In the genomic region with DNA sequence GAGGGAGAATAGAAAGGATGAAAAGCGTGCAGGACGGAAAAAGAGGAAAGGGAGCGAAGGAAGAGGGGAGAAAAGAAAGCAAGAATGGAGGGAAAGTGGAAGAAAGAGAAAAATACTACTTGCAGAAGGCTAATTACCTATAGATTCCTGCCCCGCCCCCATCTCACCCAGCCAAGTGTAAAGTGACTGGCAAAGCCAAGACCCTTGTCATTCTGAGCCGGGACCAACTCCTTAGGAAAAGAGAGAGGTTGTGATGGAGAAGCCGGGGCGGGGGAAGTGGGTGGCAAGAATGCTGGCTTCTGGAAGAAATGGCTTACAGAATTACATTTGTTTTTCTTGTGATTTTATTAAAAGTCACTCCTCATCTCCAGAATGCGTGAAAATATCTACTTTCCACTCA, we compare ENCODE assay signal across 14 mouse cellular contexts. TPM values are rescaled to one million over a fixed set of nuclear protein-coding genes. Genes with fewer than 3 reads are reported as not detected.
DNase-seq lines count a peak whose midpoint lies in the region; ATAC-seq lines count a peak whose summit lies in the region.
"Had no signal": no experiment of that assay in that cellular context is flagged by ENCODE, and none has a peak within 500 bp of the region (broad histone marks: within the 10 kb centered on the region; RNA-seq: fewer than 3 reads in every experiment).

No protein-coding gene starts in this region.

- no peaks in the 10 kb centered on the region for H3K9me3 ChIP-seq in heart, embryonic 12.5 days (replicated peaks)
- no peaks in the 10 kb centered on the region for H3K9me3 ChIP-seq in midbrain, embryonic 11.5 days (ENCODE audit: control insufficient read depth, low read length)
- H3K9me3 ChIP-seq in midbrain, embryonic 13.5 days, result no peaks in the 10 kb centered on the region
- H3K9me3 ChIP-seq in hindbrain, embryonic 15.5 days, result no peaks in the 10 kb centered on the region
- H3K9me3 ChIP-seq: liver, embryonic 15.5 days had no signal

- H3K4me3 ChIP-seq in heart, embryonic 12.5 days, result peak overlapping the region; percentile 48
- H3K4me3 ChIP-seq in midbrain, embryonic 11.5 days (ENCODE audit: low read depth, low read length), result no peak overlapping the region
- no peak overlapping the region for H3K4me3 ChIP-seq in midbrain, embryonic 13.5 days (replicated peaks)
- no peak overlapping the region for H3K4me3 ChIP-seq in hindbrain, embryonic 15.5 days

- H3K9ac ChIP-seq in heart, embryonic 12.5 days, result no peak overlapping the region
- H3K9ac ChIP-seq in midbrain, embryonic 11.5 days (ENCODE audit: low read length), result no peak overlapping the region
- no peak overlapping the region for H3K9ac ChIP-seq in midbrain, embryonic 13.5 days (replicated peaks)
- no peak overlapping the region for H3K9ac ChIP-seq in hindbrain, embryonic 15.5 days
- H3K9ac ChIP-seq: liver, embryonic 15.5 days had no signal

- intact Hi-C loops in heart, postnatal 10 days (cut with DNase I), result loop anchor here (5.0 kb wide), 2 partner anchors 162 to 307 kb away; no protein-coding TSS in a partner anchor
- intact Hi-C loops in left cerebral cortex, postnatal 14 days (cut with DNase I), result no loop called here

- WGBS in heart, embryonic 12.5 days, result 3% methylated on average over 8 of the region's 8 CpGs
- under 1% methylated on average over 8 of the region's 8 CpGs for WGBS in midbrain, embryonic 11.5 days
- WGBS in midbrain, embryonic 13.5 days, result under 1% methylated on average over 8 of the region's 8 CpGs
- WGBS in hindbrain, embryonic 15.5 days, result 2% methylated on average over 8 of the region's 8 CpGs

- no peak for ATAC-seq in heart, embryonic 12.5 days (ENCODE audit: insufficient number of reproducible peaks, low FRiP score)
- no peak for ATAC-seq in midbrain, embryonic 11.5 days (ENCODE audit: low FRiP score)
- ATAC-seq in midbrain, embryonic 13.5 days, result no peak
- no peak for ATAC-seq in hindbrain, embryonic 15.5 days (ENCODE audit: low FRiP score, low read depth)
- ATAC-seq: CD4-positive, CD25-positive, alpha-beta regulatory T cell, adult 4 months had no signal

- H3K36me3 ChIP-seq in heart, embryonic 12.5 days, result no peaks in the 10 kb centered on the region
- no peaks in the 10 kb centered on the region for H3K36me3 ChIP-seq in midbrain, embryonic 11.5 days (ENCODE audit: control insufficient read depth, insufficient read depth, low read length)
- H3K36me3 ChIP-seq in midbrain, embryonic 13.5 days, result no peaks in the 10 kb centered on the region
- no peaks in the 10 kb centered on the region for H3K36me3 ChIP-seq in hindbrain, embryonic 15.5 days
- H3K36me3 ChIP-seq: liver, embryonic 15.5 days had no signal

- peaks cover 87% of the 10 kb centered on the region for H3K27me3 ChIP-seq in heart, embryonic 12.5 days (replicated peaks)
- H3K27me3 ChIP-seq in midbrain, embryonic 11.5 days (ENCODE audit: control insufficient read depth, insufficient read depth, low read length), result peaks cover 94% of the 10 kb centered on the region
- peaks cover 93% of the 10 kb centered on the region for H3K27me3 ChIP-seq in midbrain, embryonic 13.5 days
- peaks cover 84% of the 10 kb centered on the region for H3K27me3 ChIP-seq in hindbrain, embryonic 15.5 days

- no peak overlapping the region for H3K27ac ChIP-seq in heart, embryonic 12.5 days (ENCODE audit: poor library complexity, severe bottlenecking)
- H3K27ac ChIP-seq in midbrain, embryonic 11.5 days (ENCODE audit: low read depth, low read length), result no peak overlapping the region
- H3K27ac ChIP-seq in midbrain, embryonic 13.5 days, result no peak overlapping the region
- no peak overlapping the region for H3K27ac ChIP-seq in hindbrain, embryonic 15.5 days (replicated peaks)
- H3K27ac ChIP-seq: liver, embryonic 15.5 days had no signal

- DNase-seq in heart, postnatal 10 days, result no peak
- DNase-seq in midbrain, embryonic 11.5 days (ENCODE audit: low spot score, missing footprints), result peak; percentile 95
- DNase-seq in left cerebral cortex, adult 18-20 months (ENCODE audit: low spot score in 2 of 2), result no peak
- no peak for DNase-seq in frontal cortex, postnatal 10 days (ENCODE audit: low spot score in 2 of 2)
- DNase-seq in left cerebral cortex, postnatal 14 days (ENCODE audit: low spot score in 2 of 2), result no peak
- DNase-seq: right cerebral cortex, postnatal 14 days had no signal

- H3K4me2 ChIP-seq in heart, embryonic 12.5 days, result peak overlapping the region; percentile 80
- H3K4me2 ChIP-seq in midbrain, embryonic 11.5 days, result no peak overlapping the region
- no peak overlapping the region for H3K4me2 ChIP-seq in midbrain, embryonic 13.5 days (replicated peaks)
- H3K4me2 ChIP-seq in hindbrain, embryonic 15.5 days, result peak overlapping the region; percentile 51

- H3K4me1 ChIP-seq in heart, embryonic 12.5 days (replicated peaks), result peaks cover 9% of the 10 kb centered on the region
- H3K4me1 ChIP-seq in midbrain, embryonic 11.5 days (ENCODE audit: control insufficient read depth, insufficient read depth, low read length), result peaks cover 5% of the 10 kb centered on the region; the same call in 1 of the 2 replicates
- H3K4me1 ChIP-seq in midbrain, embryonic 13.5 days (replicated peaks), result peaks cover 5% of the 10 kb centered on the region; the same call in 1 of the 2 replicates
- H3K4me1 ChIP-seq in hindbrain, embryonic 15.5 days (replicated peaks), result peaks cover 8% of the 10 kb centered on the region

RNA-seq across cellular contexts. Expression of a gene that starts 5.9 kb away (rescaled TPM):
- polyA plus RNA-seq in heart, embryonic 12.5 days (2016; fragmentation: Nextera tagmentation; extraction: Ambion mirVana), result not detected in 2 replicates
- not detected for total RNA-seq in heart, postnatal 10 days (2021)
- polyA plus RNA-seq in midbrain, embryonic 11.5 days (2014; fragmentation: Nextera tagmentation; extraction: Ambion mirVana), result 2.0 and 2.4 TPM in 2 replicates
- polyA plus RNA-seq in midbrain, embryonic 13.5 days (2015; fragmentation: Nextera tagmentation; extraction: Ambion mirVana), result 5.3 and 5.4 TPM in 2 replicates
- 6.1 and 6.8 TPM in 2 replicates for polyA plus RNA-seq in hindbrain, embryonic 15.5 days (2015; fragmentation: Nextera tagmentation; extraction: Ambion mirVana)
- total RNA-seq in left cerebral cortex, adult 18-20 months (2021), result under 1 TPM in 1 of 2 experiments, not detected in 1; 0.12 TPM
- under 1 TPM in 1 of 2 experiments, not detected in 1; 0.27 TPM for total RNA-seq in left cerebral cortex, postnatal 14 days (2021)
- total RNA-seq: hematopoietic stem cell, adult 5-6 weeks; layer of hippocampus, adult 8-10 months had no signal
- polyA plus RNA-seq: CD4-positive, CD25-positive, alpha-beta regulatory T cell, adult 4 months; liver, embryonic 15.5 days; testis, adult 2 months had no signal

Comparison
In these comparisons a context has a peak if more than half of its experiments do, and no peak if none do; other contexts are left out.
1. H3K4me2 ChIP-seq: peak in heart, embryonic 12.5 days (single experiment) and hindbrain, embryonic 15.5 days (single experiment); none in midbrain, embryonic 11.5 days (single experiment) and midbrain, embryonic 13.5 days (single experiment).